Mouse (Mus musculus): ENCODE data around the gene Calr3. TPM values are rescaled to one million over a fixed set of nuclear protein-coding genes. Genes with fewer than 3 reads are reported as not detected.

Calr3 gene
- total and polyA plus RNA-seq, 3 experiments, result 5.7 to 25.1 (median 20.3) TPM

GRCm38 (mm10) chr8:72469243-72469642 is 25.6 kb upstream of the Calr3 start:
- 68% methylated on average over 2 of the region's 2 CpGs for WGBS
- H3K79me2 ChIP-seq (replicated peaks; ENCODE audit: control insufficient read depth, insufficient read depth, low read length), result no peaks in the 10 kb centered on the region
- H3K27me3 ChIP-seq (ENCODE audit: control insufficient read depth, insufficient read depth, low read length), result no peaks in the 10 kb centered on the region
- no peak for DNase-seq
- no peak overlapping the region for H3K27ac ChIP-seq
- TF ChIP-seq POLR2A (IDR thresholded peaks at IDR 0.05; ENCODE audit: insufficient read depth, low read depth, low read length), result no peak
- TF ChIP-seq EP300 (IDR thresholded peaks at IDR 0.05; ENCODE audit: insufficient read depth, low read depth, low read length), result no peak
- TF ChIP-seq CTCF (IDR thresholded peaks at IDR 0.05), result no peak
- no peak overlapping the region for H3K4me3 ChIP-seq
- H3K36me3 ChIP-seq (ENCODE audit: control insufficient read depth, insufficient read depth, low read length), result peaks cover 4% of the 10 kb centered on the region
- no peak overlapping the region for H3K9ac ChIP-seq (ENCODE audit: low read depth, low read length)
- peaks cover 2% of the 10 kb centered on the region; the same call in 1 of the 2 replicates for H3K4me1 ChIP-seq (ENCODE audit: control insufficient read depth, insufficient read depth, low read length)
- intact Hi-C loops (cut with DNase I), result no loop called here

DNA sequence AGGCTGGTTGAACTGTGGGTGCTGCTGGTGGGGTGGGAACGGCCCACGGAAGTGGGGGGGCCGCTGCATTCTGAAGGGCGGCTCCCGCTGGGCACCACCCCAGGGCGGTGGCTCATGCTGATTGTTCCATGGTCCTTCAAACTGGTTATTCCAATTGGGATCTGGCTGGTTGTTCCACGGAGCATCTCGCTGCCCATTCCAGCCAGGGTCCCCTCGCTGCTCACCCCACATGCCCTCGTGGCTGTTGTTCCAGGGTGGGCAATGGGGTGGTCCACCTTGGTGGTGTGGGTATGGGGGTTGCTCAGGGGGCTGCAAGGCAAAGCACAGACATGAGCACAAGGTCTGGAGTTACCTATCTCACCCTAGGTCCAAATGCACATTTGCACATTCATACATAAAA is 20.5 kb upstream of the Calr3 start:
- no peaks in the 10 kb centered on the region for H3K4me1 ChIP-seq (ENCODE audit: control insufficient read depth, insufficient read depth, low read length)
- no peaks in the 10 kb centered on the region for H3K36me3 ChIP-seq (ENCODE audit: control insufficient read depth, insufficient read depth, low read length)
- H3K27me3 ChIP-seq (ENCODE audit: control insufficient read depth, insufficient read depth, low read length), result no peaks in the 10 kb centered on the region
- intact Hi-C loops (cut with DNase I), result no loop called here
- H3K27ac ChIP-seq, result no peak overlapping the region
- TF ChIP-seq CTCF (IDR thresholded peaks at IDR 0.05) (no peak), EP300 (IDR thresholded peaks at IDR 0.05; ENCODE audit: insufficient read depth, low read depth, low read length) (no peak), POLR2A (IDR thresholded peaks at IDR 0.05; ENCODE audit: insufficient read depth, low read depth, low read length) (no peak)
- no peak overlapping the region for H3K4me3 ChIP-seq
- no peaks in the 10 kb centered on the region for H3K79me2 ChIP-seq (replicated peaks; ENCODE audit: control insufficient read depth, insufficient read depth, low read length)
- DNase-seq, result no peak
- 95% methylated on average over 10 of the region's 10 CpGs for WGBS
- H3K9ac ChIP-seq (ENCODE audit: low read depth, low read length), result no peak overlapping the region

DNA sequence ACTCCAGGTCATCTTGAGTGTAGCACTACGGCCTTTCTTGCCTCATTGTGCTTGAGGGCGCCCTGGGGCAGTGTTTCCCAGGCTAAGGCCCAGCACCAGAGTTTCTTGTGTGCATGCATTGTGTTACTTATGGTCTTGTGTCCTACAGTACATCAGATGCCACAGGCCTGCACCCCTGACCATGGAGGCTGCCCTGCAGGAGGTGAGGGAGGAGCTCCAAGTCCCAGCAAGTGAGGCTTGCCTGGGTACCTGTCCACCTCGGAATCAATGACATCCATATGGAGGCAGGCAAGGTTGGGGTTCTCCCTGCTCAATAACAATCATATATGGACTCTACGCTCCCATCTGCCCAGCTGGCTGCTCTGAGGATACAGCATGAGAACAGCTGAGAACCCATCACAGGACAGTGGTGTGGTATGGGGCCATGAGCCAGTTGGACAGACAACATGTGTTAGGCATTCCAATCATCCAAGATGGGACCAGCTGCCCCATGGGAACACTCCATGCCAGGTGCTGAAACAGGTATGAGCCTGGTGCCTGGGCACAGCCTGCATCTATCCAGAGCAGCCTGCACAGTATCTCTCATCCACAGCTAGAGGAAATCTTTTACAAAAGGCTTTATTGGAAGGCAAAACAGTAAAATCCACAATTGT is 16.3 kb upstream of the Calr3 start:
- intact Hi-C loops (cut with DNase I), result no loop called here
- Histone ChIP-seq H3K4me3 (no peak overlapping the region), H3K9ac (ENCODE audit: low read depth, low read length) (no peak overlapping the region), H3K36me3 (ENCODE audit: control insufficient read depth, insufficient read depth, low read length) (no peaks in the 10 kb centered on the region), H3K27me3 (ENCODE audit: control insufficient read depth, insufficient read depth, low read length) (no peaks in the 10 kb centered on the region), H3K79me2 (replicated peaks; ENCODE audit: control insufficient read depth, insufficient read depth, low read length) (no peaks in the 10 kb centered on the region), H3K4me1 (ENCODE audit: control insufficient read depth, insufficient read depth, low read length) (no peaks in the 10 kb centered on the region), H3K27ac (no peak overlapping the region)
- WGBS, result 89% methylated on average over 4 of the region's 4 CpGs
- DNase-seq, result no peak
- TF ChIP-seq POLR2A (IDR thresholded peaks at IDR 0.05; ENCODE audit: insufficient read depth, low read depth, low read length) (no peak), EP300 (IDR thresholded peaks at IDR 0.05; ENCODE audit: insufficient read depth, low read depth, low read length) (no peak), CTCF (IDR thresholded peaks at IDR 0.05) (no peak)

DNA sequence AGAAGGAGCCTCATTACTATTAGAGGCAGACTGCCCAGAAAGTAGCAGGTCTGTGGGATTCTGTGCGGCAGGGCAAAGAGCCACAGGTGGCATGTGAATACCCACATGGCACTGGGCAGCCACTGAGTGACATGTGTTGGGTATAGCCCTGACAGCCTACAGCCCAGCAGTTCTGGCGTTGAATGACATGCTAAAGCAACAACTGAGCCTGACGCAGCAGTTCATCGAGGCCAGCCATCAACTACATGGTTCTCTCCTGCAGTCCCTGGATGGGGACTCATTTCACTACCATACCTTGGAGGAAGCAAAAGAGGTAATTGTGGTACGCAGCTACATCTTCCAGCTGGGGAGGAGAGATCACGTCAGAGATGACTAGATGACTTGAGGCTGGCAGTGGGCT is 14.8 kb upstream of the Calr3 start:
- H3K27me3 ChIP-seq (ENCODE audit: control insufficient read depth, insufficient read depth, low read length), result no peaks in the 10 kb centered on the region
- no peaks in the 10 kb centered on the region for H3K4me1 ChIP-seq (ENCODE audit: control insufficient read depth, insufficient read depth, low read length)
- no peak overlapping the region for H3K9ac ChIP-seq (ENCODE audit: low read depth, low read length)
- TF ChIP-seq POLR2A (IDR thresholded peaks at IDR 0.05; ENCODE audit: insufficient read depth, low read depth, low read length), result no peak
- no peak for TF ChIP-seq CTCF (IDR thresholded peaks at IDR 0.05)
- TF ChIP-seq EP300 (IDR thresholded peaks at IDR 0.05; ENCODE audit: insufficient read depth, low read depth, low read length), result no peak
- no peak overlapping the region for H3K4me3 ChIP-seq
- intact Hi-C loops (cut with DNase I), result no loop called here
- DNase-seq, result no peak
- no peaks in the 10 kb centered on the region for H3K36me3 ChIP-seq (ENCODE audit: control insufficient read depth, insufficient read depth, low read length)
- no peak overlapping the region for H3K27ac ChIP-seq
- WGBS, result 85% methylated on average over 6 of the region's 6 CpGs
- H3K79me2 ChIP-seq (replicated peaks; ENCODE audit: control insufficient read depth, insufficient read depth, low read length), result no peaks in the 10 kb centered on the region

DNA sequence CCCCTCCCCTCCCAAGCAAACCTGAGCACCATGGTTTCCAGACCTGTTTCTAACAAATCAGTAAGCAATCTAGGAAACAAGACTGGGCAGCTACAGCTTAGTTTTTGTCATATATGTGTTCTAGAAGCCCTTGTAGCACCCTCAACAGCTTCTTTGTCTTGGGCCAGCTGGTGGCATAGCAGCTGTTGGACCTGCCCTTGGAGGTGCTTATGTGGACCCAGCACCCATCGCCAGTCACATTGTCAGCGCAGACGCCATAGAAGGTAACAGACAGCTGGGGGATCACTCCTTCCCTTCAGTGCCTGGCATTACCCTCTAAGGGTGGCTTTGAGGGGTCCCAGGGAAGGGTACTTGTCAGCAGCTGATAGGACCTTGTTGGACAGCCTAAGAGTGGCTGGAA is 14.1 kb upstream of the Calr3 start:
- TF ChIP-seq POLR2A (IDR thresholded peaks at IDR 0.05; ENCODE audit: insufficient read depth, low read depth, low read length) (no peak), CTCF (IDR thresholded peaks at IDR 0.05) (no peak), EP300 (IDR thresholded peaks at IDR 0.05; ENCODE audit: insufficient read depth, low read depth, low read length) (no peak)
- DNase-seq, result no peak
- H3K36me3 ChIP-seq (ENCODE audit: control insufficient read depth, insufficient read depth, low read length), result no peaks in the 10 kb centered on the region
- no peaks in the 10 kb centered on the region for H3K4me1 ChIP-seq (ENCODE audit: control insufficient read depth, insufficient read depth, low read length)
- H3K27ac ChIP-seq, result no peak overlapping the region
- no peak overlapping the region for H3K4me3 ChIP-seq
- intact Hi-C loops (cut with DNase I), result no loop called here
- no peak overlapping the region for H3K9ac ChIP-seq (ENCODE audit: low read depth, low read length)
- 92% methylated on average over 3 of the region's 3 CpGs for WGBS
- H3K79me2 ChIP-seq (replicated peaks; ENCODE audit: control insufficient read depth, insufficient read depth, low read length), result no peaks in the 10 kb centered on the region
- no peaks in the 10 kb centered on the region for H3K27me3 ChIP-seq (ENCODE audit: control insufficient read depth, insufficient read depth, low read length)

DNA sequence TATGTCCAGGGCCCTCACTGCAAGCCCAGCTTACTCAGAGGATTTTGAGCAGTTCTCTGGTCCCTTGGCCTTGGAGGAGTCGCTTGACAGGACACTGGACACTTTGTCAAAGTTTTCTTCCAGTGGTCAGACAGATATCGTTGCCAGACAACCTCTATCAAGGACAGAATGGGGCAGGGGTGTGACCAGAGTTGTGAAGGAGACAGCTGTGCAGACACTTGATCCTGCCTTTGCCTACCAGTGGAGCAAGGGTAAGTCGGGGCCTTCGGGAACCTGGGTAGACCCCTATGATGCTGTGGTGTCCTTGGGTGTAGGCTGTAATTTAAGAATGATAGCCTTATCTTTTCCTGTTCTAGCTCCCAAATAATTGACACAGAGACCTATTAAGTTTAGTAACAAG is 11.6 kb upstream of the Calr3 start:
- WGBS, result 66% methylated on average over 4 of the region's 4 CpGs
- Histone ChIP-seq H3K27ac (no peak overlapping the region), H3K27me3 (ENCODE audit: control insufficient read depth, insufficient read depth, low read length) (no peaks in the 10 kb centered on the region), H3K4me3 (no peak overlapping the region), H3K36me3 (ENCODE audit: control insufficient read depth, insufficient read depth, low read length) (no peaks in the 10 kb centered on the region), H3K79me2 (replicated peaks; ENCODE audit: control insufficient read depth, insufficient read depth, low read length) (no peaks in the 10 kb centered on the region), H3K4me1 (ENCODE audit: control insufficient read depth, insufficient read depth, low read length) (no peaks in the 10 kb centered on the region), H3K9ac (ENCODE audit: low read depth, low read length) (no peak overlapping the region)
- intact Hi-C loops (cut with DNase I), result no loop called here
- no peak for TF ChIP-seq EP300 (IDR thresholded peaks at IDR 0.05; ENCODE audit: insufficient read depth, low read depth, low read length)
- DNase-seq, result no peak
